Mouse (Mus musculus): ENCODE data around the gene Chl1. TPM values are rescaled to one million over a fixed set of nuclear protein-coding genes. Genes with fewer than 3 reads are reported as not detected.

Chl1 gene
- polyA plus RNA-seq, 1 experiment from 2014 or later: 130 TPM

DNA sequence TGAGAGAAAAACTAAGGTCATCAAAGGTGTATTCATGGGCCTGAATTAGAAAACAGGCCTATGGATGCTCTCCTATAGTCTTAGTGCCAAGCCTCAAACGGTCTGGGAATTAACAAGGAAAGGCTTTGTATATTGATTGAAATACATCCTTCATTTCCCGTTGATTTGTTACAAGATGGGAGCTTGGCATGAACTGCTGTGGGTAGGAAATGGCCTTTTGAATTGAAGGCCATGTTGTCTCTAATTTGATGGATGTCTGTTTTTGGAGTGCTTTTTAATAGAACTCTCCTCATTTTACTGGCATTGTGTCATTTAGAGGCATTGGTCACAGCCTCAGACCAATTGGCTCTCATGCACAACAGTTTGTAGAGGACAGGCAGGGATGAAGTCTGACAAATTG is 49.0 kb downstream of the Chl1 start:
- Histone ChIP-seq H3K4me1 (ENCODE audit: control insufficient read depth, insufficient read depth, low read length) (peaks cover 23% of the 10 kb centered on the region; the same call in 1 of the 2 replicates), H3K9ac (replicated peaks; ENCODE audit: low read depth, low read length) (no peak overlapping the region), H3K4me2 (ENCODE audit: low read depth, low read length) (no peak overlapping the region), H3K4me3 (ENCODE audit: low read depth, low read length) (no peak overlapping the region), H3K27me3 (ENCODE audit: control insufficient read depth, insufficient read depth, low read length) (no peaks in the 10 kb centered on the region), H3K9me3 (ENCODE audit: control insufficient read depth, low read length) (no peaks in the 10 kb centered on the region), H3K27ac (ENCODE audit: low read depth, low read length) (no peak overlapping the region), H3K36me3 (ENCODE audit: control insufficient read depth, insufficient read depth, low read length) (no peaks in the 10 kb centered on the region)
- no peak for ATAC-seq (ENCODE audit: low read depth)
- 17% methylated on average over 2 of the region's 2 CpGs for WGBS

DNA sequence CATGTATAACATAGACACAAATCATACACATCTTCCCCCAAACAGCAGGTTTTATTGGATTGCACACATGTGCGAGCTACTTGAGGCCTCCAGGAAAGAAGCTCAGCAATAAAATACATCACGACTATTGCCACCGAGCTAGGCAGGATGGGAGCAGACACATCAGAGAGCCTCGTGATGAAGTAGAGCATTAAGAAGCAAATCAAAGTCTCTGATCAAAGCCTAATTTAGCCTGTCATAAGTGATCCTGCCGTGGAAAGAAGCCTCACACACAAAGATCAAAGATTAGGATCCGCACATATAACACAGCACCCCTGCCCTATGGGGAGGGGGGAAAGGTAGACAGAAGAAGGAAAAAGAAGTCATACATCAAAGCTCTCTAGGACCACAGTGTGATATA is 54.4 kb downstream of the Chl1 start:
- no peak for ATAC-seq (ENCODE audit: low read depth)
- Histone ChIP-seq H3K4me1 (ENCODE audit: control insufficient read depth, insufficient read depth, low read length) (peaks cover 13% of the 10 kb centered on the region), H3K4me3 (ENCODE audit: low read depth, low read length) (no peak overlapping the region), H3K36me3 (ENCODE audit: control insufficient read depth, insufficient read depth, low read length) (no peaks in the 10 kb centered on the region), H3K9me3 (ENCODE audit: control insufficient read depth, low read length) (no peaks in the 10 kb centered on the region), H3K9ac (replicated peaks; ENCODE audit: low read depth, low read length) (no peak overlapping the region; the same call in 1 of the 2 replicates), H3K27ac (ENCODE audit: low read depth, low read length) (no peak overlapping the region), H3K4me2 (ENCODE audit: low read depth, low read length) (no peak overlapping the region), H3K27me3 (ENCODE audit: control insufficient read depth, insufficient read depth, low read length) (no peaks in the 10 kb centered on the region)
- WGBS: 34% methylated on average over 6 of the region's 6 CpGs

DNA sequence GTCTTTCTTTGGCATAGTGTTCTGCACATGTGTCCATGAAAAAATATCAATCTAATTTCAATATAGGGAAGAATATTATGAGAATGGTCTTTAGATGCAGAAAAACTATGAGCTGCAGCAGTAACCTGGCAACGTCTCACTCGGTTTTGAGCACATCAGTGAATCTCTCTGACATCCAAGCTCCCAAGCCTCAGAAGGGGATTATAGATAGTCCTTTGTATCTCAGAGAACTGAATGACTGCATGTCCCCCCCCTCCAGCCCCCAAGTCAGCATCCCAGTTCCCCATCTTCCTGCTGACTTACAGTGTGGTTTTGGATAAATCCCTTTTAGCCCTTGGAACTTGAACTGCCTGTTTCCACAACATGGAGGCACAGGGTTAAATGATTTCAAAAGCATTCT is 56.9 kb downstream of the Chl1 start:
- Histone ChIP-seq H3K4me1 (ENCODE audit: control insufficient read depth, insufficient read depth, low read length) (peaks cover 13% of the 10 kb centered on the region), H3K27me3 (ENCODE audit: control insufficient read depth, insufficient read depth, low read length) (no peaks in the 10 kb centered on the region), H3K9me3 (ENCODE audit: control insufficient read depth, low read length) (no peaks in the 10 kb centered on the region), H3K27ac (ENCODE audit: low read depth, low read length) (no peak overlapping the region), H3K36me3 (ENCODE audit: control insufficient read depth, insufficient read depth, low read length) (no peaks in the 10 kb centered on the region), H3K9ac (replicated peaks; ENCODE audit: low read depth, low read length) (no peak overlapping the region), H3K4me2 (ENCODE audit: low read depth, low read length) (no peak overlapping the region), H3K4me3 (ENCODE audit: low read depth, low read length) (no peak overlapping the region)
- no peak for ATAC-seq (ENCODE audit: low read depth)
- WGBS: 27% methylated on average over 2 of the region's 2 CpGs

DNA sequence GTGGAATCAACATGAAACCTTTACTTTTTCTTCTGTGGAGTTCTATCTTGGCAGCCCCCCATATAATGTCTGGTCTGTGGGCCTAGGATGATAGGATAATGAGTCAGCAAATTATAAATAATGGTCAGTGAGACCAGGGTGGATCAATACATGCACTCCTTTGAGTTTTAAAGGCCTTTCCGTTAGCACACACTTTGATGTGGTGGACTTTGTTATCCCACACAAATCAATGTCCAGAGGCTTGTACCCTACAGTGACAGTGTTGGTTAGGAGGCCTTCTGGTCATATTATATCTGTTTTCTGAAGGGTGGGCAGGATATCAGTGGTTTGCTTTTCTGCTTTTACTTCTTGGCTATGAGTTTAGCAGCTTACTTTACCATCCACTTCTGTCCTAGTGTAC is 62.3 kb downstream of the Chl1 start:
- ATAC-seq (ENCODE audit: low read depth): no peak
- no peaks in the 10 kb centered on the region for H3K4me1 ChIP-seq (ENCODE audit: control insufficient read depth, insufficient read depth, low read length)
- no peak overlapping the region for H3K4me3 ChIP-seq (ENCODE audit: low read depth, low read length)
- H3K27me3 ChIP-seq (ENCODE audit: control insufficient read depth, insufficient read depth, low read length): no peaks in the 10 kb centered on the region
- H3K36me3 ChIP-seq (ENCODE audit: control insufficient read depth, insufficient read depth, low read length): no peaks in the 10 kb centered on the region
- H3K4me2 ChIP-seq (ENCODE audit: low read depth, low read length): no peak overlapping the region
- WGBS: 91% methylated on average over 1 of the region's 1 CpGs
- no peak overlapping the region for H3K9ac ChIP-seq (replicated peaks; ENCODE audit: low read depth, low read length)
- no peaks in the 10 kb centered on the region for H3K9me3 ChIP-seq (ENCODE audit: control insufficient read depth, low read length)
- no peak overlapping the region for H3K27ac ChIP-seq (ENCODE audit: low read depth, low read length)

DNA sequence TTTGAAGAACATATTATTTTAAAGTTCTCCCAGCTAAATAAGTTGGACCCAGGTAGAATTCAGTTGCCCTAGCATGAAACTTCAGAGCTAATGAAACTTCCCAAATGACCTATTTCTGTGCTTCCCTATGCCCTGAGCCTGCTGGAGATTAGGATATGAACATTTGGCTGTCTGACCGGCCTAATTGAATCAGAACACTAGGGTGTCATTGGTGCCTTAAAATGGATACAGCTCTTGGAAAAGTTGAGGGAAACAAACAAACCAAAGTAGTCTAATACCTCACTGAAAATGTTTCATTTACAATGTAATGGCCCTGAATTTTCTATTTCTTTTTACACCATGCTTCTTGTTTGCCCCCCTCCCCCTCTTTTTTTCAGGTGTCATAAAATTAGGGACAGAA is 73.8 kb downstream of the Chl1 start:
- H3K27ac ChIP-seq (ENCODE audit: low read depth, low read length): no peak overlapping the region
- no peaks in the 10 kb centered on the region for H3K9me3 ChIP-seq (ENCODE audit: control insufficient read depth, low read length)
- H3K36me3 ChIP-seq (ENCODE audit: control insufficient read depth, insufficient read depth, low read length): no peaks in the 10 kb centered on the region
- H3K27me3 ChIP-seq (ENCODE audit: control insufficient read depth, insufficient read depth, low read length): no peaks in the 10 kb centered on the region
- no peak overlapping the region for H3K4me2 ChIP-seq (ENCODE audit: low read depth, low read length)
- H3K4me3 ChIP-seq (ENCODE audit: low read depth, low read length): no peak overlapping the region
- no peaks in the 10 kb centered on the region for H3K4me1 ChIP-seq (ENCODE audit: control insufficient read depth, insufficient read depth, low read length)
- H3K9ac ChIP-seq (replicated peaks; ENCODE audit: low read depth, low read length): no peak overlapping the region
- 84% methylated on average over 1 of the region's 1 CpGs for WGBS
- no peak for ATAC-seq (ENCODE audit: low read depth)

DNA sequence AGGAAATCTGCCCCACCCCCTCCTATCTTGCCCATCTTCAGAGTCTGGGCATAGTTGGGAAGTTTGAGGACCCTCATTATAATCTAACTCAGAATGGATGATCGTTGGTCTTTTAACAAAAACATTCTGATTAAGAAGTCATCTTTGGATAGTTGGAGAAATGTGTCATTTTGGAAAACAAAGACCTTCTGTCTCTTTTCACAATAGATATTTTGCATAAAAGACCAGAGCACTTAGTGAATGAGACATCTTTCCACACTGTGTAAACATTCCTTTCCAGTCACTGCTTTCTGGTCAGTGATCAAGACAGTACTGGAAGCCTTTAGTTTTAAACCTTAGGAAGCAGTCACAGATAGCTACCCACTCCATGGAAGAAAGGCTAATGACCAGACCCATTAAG is 75.3 kb downstream of the Chl1 start:
- H3K9ac ChIP-seq (replicated peaks; ENCODE audit: low read depth, low read length): no peak overlapping the region
- H3K27ac ChIP-seq (ENCODE audit: low read depth, low read length): no peak overlapping the region
- no peak overlapping the region for H3K4me3 ChIP-seq (ENCODE audit: low read depth, low read length)
- H3K36me3 ChIP-seq (ENCODE audit: control insufficient read depth, insufficient read depth, low read length): no peaks in the 10 kb centered on the region
- WGBS: 56% methylated on average over 1 of the region's 1 CpGs
- H3K27me3 ChIP-seq (ENCODE audit: control insufficient read depth, insufficient read depth, low read length): no peaks in the 10 kb centered on the region
- no peaks in the 10 kb centered on the region for H3K9me3 ChIP-seq (ENCODE audit: control insufficient read depth, low read length)
- H3K4me1 ChIP-seq (ENCODE audit: control insufficient read depth, insufficient read depth, low read length): no peaks in the 10 kb centered on the region
- no peak overlapping the region for H3K4me2 ChIP-seq (ENCODE audit: low read depth, low read length)
- no peak for ATAC-seq (ENCODE audit: low read depth)

DNA sequence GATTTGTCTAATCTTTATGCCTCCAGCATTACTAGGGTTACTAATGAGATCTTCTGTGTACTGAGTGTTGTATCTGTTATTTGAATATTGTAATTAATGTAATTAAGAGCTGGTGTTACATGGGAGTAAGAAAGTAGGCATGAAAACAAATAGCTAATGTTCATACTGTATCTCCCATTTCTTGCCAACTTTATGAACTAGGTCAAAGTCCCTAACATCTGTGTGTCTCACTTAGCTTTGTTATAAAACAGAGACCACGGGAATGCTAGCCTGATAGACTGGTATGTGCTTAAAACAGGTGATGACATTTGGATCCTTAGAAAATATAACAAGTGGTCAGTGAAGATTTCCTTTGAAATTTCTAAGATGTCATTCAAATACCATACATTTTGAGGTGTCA is 75.7 kb downstream of the Chl1 start:
- no peaks in the 10 kb centered on the region for H3K36me3 ChIP-seq (ENCODE audit: control insufficient read depth, insufficient read depth, low read length)
- no peaks in the 10 kb centered on the region for H3K9me3 ChIP-seq (ENCODE audit: control insufficient read depth, low read length)
- no peaks in the 10 kb centered on the region for H3K27me3 ChIP-seq (ENCODE audit: control insufficient read depth, insufficient read depth, low read length)
- no peaks in the 10 kb centered on the region for H3K4me1 ChIP-seq (ENCODE audit: control insufficient read depth, insufficient read depth, low read length)
- no peak overlapping the region for H3K9ac ChIP-seq (replicated peaks; ENCODE audit: low read depth, low read length)
- H3K27ac ChIP-seq (ENCODE audit: low read depth, low read length): no peak overlapping the region
- 79% methylated on average over 1 of the region's 1 CpGs for WGBS
- no peak overlapping the region for H3K4me3 ChIP-seq (ENCODE audit: low read depth, low read length)
- ATAC-seq (ENCODE audit: low read depth): no peak
- no peak overlapping the region for H3K4me2 ChIP-seq (ENCODE audit: low read depth, low read length)

DNA sequence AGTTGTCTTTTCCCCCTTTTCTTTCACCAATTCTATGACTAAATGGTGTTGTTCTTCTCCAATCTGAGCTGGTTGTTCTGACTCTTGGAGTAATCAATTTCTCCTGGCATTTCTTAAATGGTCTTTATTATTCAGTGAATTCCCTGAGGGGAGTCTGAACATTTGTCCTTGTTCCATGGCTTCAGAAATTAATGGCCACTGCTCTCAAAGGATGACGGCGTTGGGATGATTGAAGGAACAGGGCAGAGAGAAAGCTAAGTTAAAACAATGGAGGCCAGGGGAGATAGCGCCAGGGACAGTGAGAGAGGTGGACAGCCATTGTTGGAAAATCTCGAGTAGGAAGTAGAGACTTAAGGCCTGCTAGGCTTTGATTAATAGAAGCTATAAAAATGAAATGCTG is 91.7 kb downstream of the Chl1 start:
- Histone ChIP-seq H3K4me2 (ENCODE audit: low read depth, low read length) (no peak overlapping the region), H3K27me3 (ENCODE audit: control insufficient read depth, insufficient read depth, low read length) (no peaks in the 10 kb centered on the region), H3K4me1 (ENCODE audit: control insufficient read depth, insufficient read depth, low read length) (peaks cover 5% of the 10 kb centered on the region; the same call in 1 of the 2 replicates), H3K27ac (ENCODE audit: low read depth, low read length) (peak overlapping the region; percentile 22; the same call in 1 of the 2 replicates), H3K9ac (replicated peaks; ENCODE audit: low read depth, low read length) (no peak overlapping the region), H3K9me3 (ENCODE audit: control insufficient read depth, low read length) (no peaks in the 10 kb centered on the region), H3K36me3 (ENCODE audit: control insufficient read depth, insufficient read depth, low read length) (no peaks in the 10 kb centered on the region), H3K4me3 (ENCODE audit: low read depth, low read length) (no peak overlapping the region)
- 9% methylated on average over 4 of the region's 4 CpGs for WGBS
- ATAC-seq (ENCODE audit: low read depth): peak; percentile 24; the same call in 1 of the 2 replicates

DNA sequence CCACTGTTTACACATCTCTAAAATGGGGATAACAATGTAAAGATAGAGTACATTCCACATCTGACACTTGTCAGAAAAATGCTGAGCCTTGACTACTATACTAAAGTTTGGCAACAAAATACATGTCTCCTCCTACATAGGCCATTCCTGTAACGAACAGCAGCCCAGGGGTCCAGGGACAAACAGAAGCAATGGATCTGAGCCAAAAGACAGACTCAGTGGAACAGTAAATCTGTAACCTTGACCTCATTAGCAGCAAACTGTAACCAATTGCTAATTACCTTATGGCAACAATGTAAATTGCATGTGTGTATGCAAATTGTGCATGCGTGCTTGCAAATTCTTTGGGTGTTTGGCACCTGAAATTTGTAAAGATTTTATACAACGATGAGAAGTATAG is 100.3 kb downstream of the Chl1 start:
- no peak overlapping the region for H3K4me2 ChIP-seq (ENCODE audit: low read depth, low read length)
- no peaks in the 10 kb centered on the region for H3K27me3 ChIP-seq (ENCODE audit: control insufficient read depth, insufficient read depth, low read length)
- H3K9me3 ChIP-seq (ENCODE audit: control insufficient read depth, low read length): no peaks in the 10 kb centered on the region
- no peak overlapping the region for H3K9ac ChIP-seq (replicated peaks; ENCODE audit: low read depth, low read length)
- H3K4me3 ChIP-seq (ENCODE audit: low read depth, low read length): no peak overlapping the region
- H3K36me3 ChIP-seq (ENCODE audit: control insufficient read depth, insufficient read depth, low read length): no peaks in the 10 kb centered on the region
- no peak; the same call in 1 of the 2 replicates for ATAC-seq (ENCODE audit: low read depth)
- no peak overlapping the region for H3K27ac ChIP-seq (ENCODE audit: low read depth, low read length)
- 0 out of 2 replicates have a peak, but pooled peaks cover 3% of the 10 kb centered on the region for H3K4me1 ChIP-seq (ENCODE audit: control insufficient read depth, insufficient read depth, low read length)
- 45% methylated on average over 3 of the region's 3 CpGs for WGBS

DNA sequence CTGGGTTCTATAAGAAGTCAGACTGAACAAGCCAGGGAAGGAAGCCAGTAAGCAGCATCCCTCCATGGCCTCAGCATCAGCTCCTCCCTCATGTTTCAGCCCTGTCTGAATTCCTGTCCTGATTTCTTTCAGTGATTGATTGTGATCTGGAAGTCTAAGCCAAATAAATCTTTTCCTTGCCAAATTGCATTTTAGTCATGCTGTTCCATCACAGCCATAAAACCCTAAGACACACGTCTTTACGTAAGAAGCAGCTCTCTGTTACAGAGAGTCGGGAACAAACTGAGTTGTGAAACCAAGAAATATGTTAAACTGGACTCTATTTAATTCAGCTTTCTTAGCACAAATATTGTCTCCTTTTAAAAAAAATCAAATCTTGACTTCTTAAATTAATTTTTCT is 102.2 kb downstream of the Chl1 start:
- Histone ChIP-seq H3K4me3 (ENCODE audit: low read depth, low read length) (no peak overlapping the region), H3K9ac (replicated peaks; ENCODE audit: low read depth, low read length) (no peak overlapping the region), H3K27me3 (ENCODE audit: control insufficient read depth, insufficient read depth, low read length) (no peaks in the 10 kb centered on the region), H3K4me1 (ENCODE audit: control insufficient read depth, insufficient read depth, low read length) (0 out of 2 replicates have a peak, but pooled peaks cover 3% of the 10 kb centered on the region), H3K9me3 (ENCODE audit: control insufficient read depth, low read length) (no peaks in the 10 kb centered on the region), H3K36me3 (ENCODE audit: control insufficient read depth, insufficient read depth, low read length) (no peaks in the 10 kb centered on the region), H3K4me2 (ENCODE audit: low read depth, low read length) (no peak overlapping the region), H3K27ac (ENCODE audit: low read depth, low read length) (no peak overlapping the region)
- WGBS: 29% methylated on average over 3 of the region's 3 CpGs
- ATAC-seq (ENCODE audit: low read depth): no peak

Data from neural tube, embryonic 14.5 days (tissue).